Mouse (Mus musculus) ovary, adult 18-20 months (tissue): Measurements from ENCODE around the gene Nos3.

ENCODE experiments used
- DNase-seq: peaks from one replicate; pipeline ENCODE4 v3.0.0; 2022; ENCODE audit warnings: low spot score, mixed read lengths

Nos3 gene

DNA sequence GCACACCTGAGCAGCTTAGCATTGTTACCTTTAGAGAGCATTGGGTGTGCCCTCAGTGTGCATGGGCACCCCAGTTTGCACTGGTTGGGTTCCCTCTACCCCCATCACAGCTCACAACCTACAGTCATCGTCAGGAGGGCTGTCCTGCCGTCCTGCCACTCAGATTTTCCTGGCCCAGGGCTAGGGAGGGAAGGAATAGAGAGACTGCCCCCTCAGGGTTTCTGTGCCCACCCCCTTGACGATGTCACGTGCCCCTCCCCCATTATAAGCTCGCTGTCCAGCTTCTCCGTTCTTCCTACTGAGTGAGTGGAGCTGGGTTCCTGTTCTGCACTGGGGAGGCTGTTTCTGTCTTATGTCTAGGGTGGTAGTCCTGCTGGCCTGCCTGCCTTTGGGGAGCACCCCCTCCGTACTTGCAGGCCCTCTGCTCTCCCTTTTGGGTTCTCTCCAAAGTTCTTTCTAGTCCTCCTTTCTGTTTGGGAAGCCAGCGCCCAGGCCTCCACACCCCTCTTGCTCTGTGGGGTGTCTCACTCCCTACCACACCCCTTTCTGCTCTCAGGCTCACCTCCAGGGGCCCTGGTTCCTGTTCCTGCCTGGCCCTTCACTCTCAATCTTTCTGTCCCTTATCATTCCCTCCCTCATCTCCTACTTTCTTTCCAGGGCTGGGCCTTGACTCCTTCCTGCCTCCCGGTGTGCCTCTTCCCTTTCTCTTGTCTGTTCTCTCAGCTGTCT is 62.1 kb downstream of the Nos3 start:
- no peak for DNase-seq

DNA sequence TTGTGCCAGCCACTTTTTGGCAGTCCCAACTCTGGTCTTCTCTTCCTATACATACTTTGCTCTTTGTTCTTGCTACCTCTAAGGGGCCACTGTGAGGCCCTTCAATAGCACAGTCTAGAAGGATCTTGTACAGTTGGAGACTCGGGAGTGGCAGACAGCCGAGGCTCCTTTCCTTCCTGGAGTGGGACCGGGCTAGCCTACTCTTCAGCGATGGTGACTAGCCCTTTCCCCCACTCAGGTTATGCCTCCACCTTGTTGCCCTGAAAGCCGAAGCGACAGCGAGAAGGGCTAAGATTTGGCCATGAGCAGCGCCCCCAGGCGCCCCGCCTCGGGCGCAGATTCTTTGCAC is 62.6 kb downstream of the Nos3 start:
- DNase-seq: no peak

- no peak for DNase-seq
These were observed 63.4 kb downstream of the Nos3 start for GRCm38 (mm10) chr5:24427981-24428402.

GRCm38 (mm10) chr5:24428596-24428995 is 64.0 kb downstream of the Nos3 start:
- no peak for DNase-seq

GRCm38 (mm10) chr5:24433993-24434392 is 69.4 kb downstream of the Nos3 start:
- DNase-seq: no peak
